Mouse (Mus musculus) right cerebral cortex, postnatal 36 days (tissue): ENCODE measurements at regions not wholly inside any gene's neighbourhood (a gene's known extent, or its start where the extent isn't known, plus 50 kb on each side); places are given as distances from the start of the nearest gene placed in this dataset.

ENCODE experiments used
- DNase-seq, 2 experiments: peaks; one replicate each; pipeline ENCODE4 v3.0.0; 2022; ENCODE audit warnings: low spot score in 2 of 2, mixed read lengths in 1 of 2

GRCm38 (mm10) chr13:60007593-60007992 is 169.6 kb downstream of the Gas1 start:
- DNase-seq: no peak

GRCm38 (mm10) chr13:60007031-60007430 is 170.1 kb downstream of the Gas1 start:
- DNase-seq: no peak

DNA sequence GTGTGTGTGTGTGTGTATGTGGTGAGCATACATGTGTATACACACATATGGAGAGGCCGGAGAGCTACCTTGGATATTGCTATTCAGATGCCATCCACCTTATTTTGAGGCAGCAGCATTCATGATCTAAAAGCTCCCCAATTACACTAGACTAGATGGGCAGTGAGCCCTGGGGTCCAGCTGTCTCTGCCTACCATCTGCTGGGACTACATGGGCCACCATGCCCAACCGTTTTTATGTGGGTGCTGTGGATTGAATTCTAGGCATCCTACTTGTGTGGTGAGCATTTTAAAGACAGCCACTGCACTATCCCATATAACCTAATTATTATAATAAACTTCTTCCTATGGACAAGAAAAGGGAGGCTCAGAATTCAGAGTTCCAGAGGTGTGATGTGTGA is 172.6 kb downstream of the Gas1 start:
- no peak for DNase-seq

DNA sequence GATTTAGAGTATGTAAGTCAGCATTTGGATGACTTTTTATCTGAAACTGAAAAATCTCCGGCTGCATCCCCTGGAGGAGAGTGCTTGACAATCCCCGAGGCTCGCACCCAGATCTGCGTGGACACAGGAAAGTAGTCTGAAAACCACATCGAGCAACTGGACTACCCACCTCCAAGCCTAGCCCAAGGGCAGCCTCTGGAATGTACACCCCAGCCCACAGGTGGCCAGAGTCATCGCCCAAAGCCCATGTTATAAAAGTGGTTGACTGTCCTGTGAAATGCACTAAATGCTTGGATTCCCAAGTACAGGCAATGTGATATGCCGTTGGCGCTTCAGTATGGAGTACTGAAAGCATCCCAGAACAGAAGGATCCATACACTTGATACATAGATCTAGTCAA is 175.1 kb downstream of the Gas1 start:
- no peak for DNase-seq

DNA sequence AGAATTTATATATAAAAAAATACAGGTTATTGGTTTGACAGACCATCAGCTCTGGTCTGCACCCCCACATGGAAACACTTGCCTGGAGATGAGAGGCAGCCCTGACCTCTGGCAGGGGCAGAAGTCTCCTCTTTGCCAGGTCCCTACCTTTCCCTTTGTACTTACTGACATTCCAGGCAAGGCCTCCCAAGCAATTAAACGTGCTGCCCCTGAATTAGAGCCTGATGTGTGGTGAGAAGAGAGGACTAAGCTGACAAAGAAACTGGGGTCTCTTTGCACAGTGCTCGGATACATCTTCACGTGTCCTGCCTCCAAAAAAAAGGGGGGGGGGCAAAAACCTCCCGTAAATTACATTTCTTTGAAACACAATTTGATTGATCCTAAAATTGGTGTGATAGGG is 175.5 kb downstream of the Gas1 start:
- no peak for DNase-seq

DNA sequence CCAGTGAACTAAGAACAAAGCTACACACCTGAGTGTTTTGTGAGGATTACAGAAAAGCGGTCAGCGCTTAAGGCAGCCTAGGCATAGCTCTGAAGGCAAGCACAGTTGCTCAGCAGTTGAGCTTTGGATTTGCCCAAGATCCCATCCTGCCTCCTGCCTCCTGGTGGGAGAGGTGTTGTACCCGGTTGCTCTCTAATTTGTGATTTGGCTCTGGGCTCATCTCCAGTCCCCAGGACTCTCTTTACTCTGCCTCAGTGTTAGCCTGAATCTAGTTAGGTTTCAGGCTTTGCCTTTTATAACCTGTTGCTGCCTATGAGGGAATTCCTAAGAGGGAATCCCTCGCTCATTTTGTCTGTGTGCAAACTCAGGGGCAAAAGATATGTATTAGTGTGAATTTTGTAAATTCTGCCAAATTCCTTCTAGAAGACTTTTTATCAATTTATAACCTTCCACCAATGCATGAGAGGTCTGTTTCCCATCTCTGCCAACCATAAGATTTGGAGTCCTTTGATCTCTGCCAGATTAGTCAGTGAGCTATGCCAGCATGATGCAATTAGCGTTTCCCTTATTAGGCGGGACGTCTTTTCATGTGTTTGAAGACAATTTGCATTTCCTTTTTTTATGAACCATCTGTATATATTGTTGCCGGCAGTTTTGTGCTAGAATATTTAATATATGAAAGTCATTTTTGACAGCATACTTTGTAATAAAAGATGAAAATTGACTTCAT is 176.4 kb downstream of the Gas1 start:
- no peak for DNase-seq

- DNase-seq: no peak
Measured at GRCm38 (mm10) chr13:59997431-59997830, 174.5 kb upstream of the Tut7 start.

DNA sequence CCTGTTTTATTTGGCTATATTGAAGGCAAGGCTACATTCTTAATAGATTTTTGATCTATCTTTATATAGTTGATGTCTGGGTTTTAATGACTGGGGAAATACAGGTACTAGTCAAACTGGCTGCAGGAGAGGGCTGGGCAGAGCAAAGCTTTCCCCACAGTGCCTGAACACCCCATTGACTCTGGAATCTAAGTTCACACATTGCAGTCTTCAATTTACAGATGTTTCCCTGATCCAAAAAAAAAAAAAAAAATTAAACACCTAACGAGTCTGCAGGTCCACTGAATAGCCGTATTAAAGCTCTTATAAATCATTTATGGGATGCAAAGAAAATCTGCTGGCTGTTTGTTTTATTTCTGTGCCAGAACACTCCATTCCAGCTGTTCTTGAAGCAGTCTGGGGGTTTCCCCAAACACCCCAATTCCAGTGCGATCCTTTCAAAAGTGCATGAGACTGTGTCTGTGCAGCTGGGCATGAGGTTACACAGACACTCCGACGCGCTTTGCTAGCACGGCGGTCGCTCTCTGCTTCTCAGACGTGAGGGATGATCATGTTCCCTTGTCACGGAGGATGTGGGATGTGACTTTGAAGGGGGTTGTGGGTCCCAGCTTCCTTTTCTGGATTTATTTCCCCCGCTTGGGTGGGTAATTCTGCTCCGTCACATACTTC is 173.3 kb upstream of the Tut7 start:
- no peak for DNase-seq

DNA sequence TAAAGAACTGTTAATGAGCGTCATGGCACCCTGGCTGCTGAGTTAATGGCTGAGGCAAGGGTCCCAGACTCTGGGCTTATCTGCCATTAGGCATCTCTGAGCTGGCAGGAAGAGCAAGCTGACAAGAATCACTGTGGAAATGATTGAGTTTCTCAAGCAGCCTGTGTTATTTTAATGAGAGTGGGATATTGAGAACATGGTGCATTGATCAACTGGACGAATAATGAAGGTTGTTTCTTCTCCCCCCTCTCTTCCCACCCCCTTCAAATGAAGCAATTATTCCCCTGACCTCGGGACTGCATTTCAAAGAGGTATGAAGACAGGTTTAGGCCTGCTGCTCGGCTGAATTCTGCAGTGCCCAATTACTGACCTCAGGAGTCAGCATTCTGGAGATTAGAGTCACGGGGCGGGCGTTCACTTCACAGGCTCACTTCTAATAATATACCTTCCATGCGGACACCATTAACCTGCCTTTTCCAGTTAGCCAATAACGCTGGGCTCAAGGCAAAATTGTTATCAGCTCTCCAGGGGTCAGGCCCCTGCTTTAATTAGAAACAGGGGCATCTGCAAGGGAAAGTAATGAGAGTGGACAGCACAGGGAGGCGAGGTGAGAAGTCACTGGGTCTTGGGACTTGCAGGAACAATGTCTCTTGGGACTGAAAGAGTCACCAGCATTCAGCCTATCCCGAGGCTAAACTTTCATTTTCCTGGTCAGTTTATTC is 170.0 kb upstream of the Tut7 start:
- no peak for DNase-seq

DNA sequence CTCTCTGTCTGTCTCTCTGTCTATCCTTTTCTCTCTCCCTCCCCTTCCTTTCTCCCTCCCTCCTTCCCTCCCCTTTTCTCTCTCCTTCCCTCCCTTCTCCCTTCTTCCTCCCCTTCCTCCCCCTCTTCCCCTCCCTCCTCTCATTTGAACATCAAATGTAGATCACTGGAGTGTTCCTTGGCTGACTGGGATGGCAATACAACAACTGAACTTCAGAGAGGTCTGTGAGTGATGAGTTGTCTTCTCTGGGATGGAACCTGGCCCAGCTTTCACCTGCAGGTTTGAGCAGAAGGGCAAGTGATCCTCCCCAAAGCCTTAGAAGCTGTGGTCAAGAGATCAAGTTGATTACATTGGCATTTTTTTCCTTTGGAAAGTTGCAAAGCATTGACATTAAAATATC is 169.4 kb upstream of the Tut7 start:
- DNase-seq: no peak

DNA sequence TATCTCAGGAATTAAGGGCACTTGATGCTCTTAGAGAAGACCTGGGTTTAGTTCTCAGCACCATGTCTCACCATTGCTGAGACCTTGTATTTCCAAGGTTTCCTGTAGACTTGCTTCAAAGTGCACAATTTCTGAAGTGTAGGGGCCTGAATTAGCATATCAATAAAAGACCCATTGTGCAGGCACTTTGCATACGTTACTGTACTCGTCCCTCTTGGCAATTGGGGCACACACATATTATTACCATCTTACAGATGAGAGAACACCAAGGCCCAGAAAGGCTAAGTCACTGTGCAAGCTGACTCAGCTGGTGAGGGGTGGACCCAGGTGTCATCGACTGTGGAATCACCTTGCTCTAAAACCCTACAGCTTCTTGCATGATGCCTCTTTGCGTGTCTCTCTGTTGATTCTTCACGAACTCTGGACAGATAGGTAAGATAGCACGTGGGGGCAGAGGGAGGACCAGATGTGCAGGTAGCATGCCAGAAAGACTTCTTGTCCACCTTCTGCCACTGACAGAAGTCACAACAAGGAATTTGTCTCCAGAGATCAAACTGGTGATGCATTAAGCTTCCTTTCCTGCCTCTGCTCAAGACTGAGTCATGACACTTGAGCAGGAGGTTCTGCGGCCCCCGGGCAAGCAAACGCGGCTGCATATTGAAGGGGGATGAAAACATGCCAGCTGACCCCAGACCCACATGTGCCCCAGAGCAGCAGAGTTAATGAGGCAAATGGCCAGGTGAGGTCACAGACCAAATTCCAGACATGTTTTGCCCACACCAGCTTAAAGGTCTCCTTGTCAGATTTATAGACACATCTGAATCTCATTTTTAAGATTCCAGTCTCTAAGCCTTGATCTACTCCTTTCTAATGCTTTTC is 167.7 kb upstream of the Tut7 start:
- no peak for DNase-seq

DNA sequence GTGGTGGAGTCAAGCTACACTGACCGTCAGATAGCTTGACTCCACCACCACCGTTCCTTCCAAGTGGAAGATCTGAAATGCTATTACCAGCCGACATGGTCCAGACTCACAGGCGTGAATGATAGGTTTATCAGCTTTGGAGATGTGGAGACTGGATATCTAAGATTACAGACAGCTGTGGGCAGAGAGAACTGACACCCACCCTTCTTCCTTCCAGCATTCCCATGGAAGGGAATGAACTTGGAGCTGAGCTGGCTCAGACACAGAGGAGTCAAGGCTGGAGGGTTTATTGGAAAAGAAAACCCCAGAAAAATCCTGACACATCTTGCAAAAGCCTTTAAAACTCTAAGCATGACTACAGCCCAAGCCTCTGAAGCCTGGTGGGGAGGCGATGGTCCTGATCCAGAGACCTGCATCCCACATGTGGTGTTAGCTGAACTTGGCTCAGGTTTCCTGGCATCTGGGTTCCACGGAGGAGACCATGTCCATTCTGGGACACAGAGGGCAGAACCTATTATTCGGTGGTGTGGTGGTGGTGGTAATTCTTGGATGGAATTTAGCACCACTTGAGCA is 165.5 kb upstream of the Tut7 start:
- DNase-seq: no peak

DNA sequence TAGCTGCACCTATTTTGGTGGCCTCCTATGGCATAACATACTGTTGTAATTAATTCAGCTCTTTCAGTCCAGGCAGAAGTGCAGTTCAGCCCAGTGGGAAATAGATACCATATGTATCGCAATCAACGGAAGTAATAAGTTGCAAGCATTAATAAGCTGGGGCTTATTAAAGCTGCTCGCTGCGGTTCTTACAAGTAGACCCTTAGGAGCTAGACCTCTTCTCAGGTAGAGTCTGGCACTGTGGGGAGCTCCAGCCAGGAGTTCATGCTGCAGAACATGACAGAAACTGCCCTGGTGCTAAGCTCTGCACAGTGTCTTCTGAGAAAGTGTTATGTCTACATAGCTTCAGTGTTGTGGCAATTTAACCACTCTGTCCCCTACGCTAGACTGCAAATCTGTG is 153.5 kb upstream of the Tut7 start:
- no peak for DNase-seq

DNA sequence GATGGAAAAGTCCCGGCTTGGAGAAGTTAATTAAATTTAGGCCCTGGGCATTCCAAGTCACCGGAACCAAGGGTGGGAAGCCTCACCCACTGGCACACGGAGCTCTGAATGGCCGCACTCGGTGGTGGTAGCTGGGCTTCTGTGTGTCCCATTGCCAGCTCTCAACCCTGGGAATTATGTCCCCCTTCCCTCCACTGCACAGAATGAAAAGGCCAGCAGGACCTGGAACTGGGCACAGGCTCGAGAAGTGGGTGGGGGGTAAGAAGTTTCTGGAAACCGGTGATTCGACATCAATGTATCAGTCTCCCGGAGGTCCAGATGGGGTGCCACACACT is 149.1 kb upstream of the Tut7 start:
- no peak for DNase-seq

DNA sequence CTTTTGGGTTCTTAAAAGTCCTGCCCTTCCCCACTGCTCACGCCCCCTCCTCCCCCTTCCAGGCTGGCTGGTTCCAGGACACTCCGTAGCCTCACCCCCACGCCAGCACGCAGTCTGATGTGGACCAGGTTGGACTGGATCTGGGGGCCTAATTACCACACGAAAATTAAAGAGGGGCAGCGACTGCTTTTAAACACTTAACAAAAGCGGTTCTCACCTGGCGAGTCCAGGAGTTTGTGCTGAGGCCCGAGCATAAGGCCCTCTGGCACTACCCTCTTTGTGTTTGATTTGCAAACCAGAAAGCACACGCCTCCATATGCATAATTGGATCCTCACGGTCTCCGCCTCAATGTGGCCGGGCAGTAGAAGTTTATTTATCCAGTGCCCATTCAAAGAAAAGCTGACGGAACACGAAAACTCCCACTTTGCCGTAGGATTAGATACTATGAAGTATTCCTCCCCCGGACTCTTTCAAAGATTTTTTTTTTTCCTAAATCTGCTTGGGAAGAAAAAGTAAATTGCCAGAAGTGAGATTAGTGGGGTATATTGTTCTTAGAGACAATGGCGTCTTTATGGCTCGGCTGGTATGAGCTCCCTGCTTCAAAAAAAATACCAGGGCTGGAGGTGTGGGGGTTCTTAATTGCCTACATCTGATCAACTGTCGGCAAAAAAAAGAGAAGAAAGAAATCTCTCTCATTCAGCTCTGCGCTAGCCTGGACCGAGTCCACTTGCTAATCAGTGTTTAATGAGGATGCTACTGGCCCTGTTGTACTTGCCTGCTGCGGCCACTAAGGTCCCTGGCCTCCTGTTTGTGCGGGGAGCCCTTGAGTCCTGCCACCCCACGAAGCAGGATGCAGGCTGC is 148.5 kb upstream of the Tut7 start:
- peak in 1 of 2 experiments; percentile 14 for DNase-seq

DNA sequence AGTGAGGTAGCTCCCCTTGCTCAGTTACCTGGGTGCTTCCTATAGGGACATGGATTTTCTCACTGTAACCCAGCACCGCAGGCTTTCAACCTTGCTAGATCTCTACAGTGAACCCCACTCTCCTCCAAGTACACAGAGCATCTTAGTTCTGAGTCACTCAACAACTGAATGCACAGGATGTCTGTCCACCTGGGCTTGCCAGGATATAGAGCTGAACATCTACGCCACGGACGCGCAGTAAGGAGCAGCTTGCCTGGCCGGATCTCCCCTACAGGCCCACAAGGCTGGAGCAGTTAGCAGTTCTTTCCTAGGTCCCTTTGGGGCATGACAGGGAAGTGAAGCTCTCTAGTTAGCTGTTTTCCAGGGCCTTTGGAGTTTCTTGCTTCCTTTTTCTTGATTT is 147.5 kb upstream of the Tut7 start:
- DNase-seq: no peak

DNA sequence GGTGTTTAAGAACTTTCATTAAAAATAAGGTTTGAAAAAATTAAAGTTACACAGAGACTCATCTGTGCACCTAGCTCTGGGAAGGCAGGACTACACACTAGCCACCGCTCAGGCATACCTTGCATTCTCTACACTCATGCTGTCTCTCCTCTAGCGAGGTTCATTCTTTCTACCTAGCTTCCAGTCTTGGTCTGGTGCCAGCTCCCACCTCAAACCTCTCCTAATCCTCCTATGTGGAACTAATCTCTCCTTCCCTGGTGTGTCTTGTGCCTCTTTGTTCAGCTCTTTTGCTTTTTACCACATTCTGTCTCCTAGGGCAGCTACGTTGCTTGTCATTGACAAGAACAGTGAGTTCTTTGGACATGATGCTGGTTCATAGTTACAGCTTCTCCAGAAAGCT is 146.5 kb upstream of the Tut7 start:
- no peak for DNase-seq

GRCm38 (mm10) chr13:59968584-59969240 is 145.8 kb upstream of the Tut7 start:
- DNase-seq: no peak

DNA sequence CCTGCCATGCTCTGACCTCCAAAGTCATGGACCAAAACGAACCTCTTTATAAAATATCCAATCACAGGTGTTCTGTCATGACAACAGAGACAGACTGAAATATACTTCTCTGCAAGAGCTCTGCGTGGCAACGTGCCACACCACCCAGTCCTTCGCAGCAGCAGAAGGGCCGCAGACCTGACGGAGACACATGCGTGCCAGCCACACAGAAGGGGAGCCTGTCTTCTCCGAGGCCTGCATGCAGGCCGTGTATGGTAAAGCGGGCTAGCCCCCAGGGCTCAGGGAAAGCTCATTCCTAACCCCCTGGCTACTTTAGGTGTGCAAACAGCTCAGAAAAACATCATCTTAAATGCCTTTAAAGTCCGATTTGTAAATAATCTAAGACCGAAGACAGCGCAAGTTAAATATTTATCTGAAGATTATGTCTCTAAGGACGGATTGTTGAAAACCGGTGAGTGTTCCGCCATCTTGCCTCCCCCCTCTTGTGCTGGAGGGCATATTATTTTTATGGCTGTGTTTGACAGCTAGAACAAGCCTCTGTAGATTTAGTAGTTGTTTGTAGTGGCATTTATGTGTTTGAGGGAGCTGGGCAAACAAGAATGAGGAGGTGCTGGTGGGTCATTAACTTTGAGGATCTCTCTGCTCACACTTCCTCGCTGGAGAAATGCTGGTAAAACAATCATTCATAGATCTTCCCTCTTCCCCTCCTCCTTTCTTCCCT is 143.7 kb upstream of the Tut7 start:
- no peak for DNase-seq

GRCm38 (mm10) chr13:59964981-59965380 is 142.0 kb upstream of the Tut7 start:
- DNase-seq: no peak
